Mouse (Mus musculus) thymus, adult 2 months (tissue): ENCODE data around the gene Osbpl8.

ENCODE experiments used
- CTCF ChIP-seq: fragments of 200-500 bp; IDR thresholded peaks from 2 replicates; pipeline ENCODE4 v1.5.1; 2012; ENCODE audit warnings: mild to moderate bottlenecking, control low read depth, low read length, moderate library complexity, borderline replicate concordance; ENCODE audit not compliant: control insufficient read depth, poor library complexity, insufficient read depth; ENCODE audit errors: extremely low read depth
- POLR2A ChIP-seq: fragments of 200-500 bp; IDR thresholded peaks from 2 replicates; pipeline ENCODE4 v1.6.1; 2012; ENCODE audit warnings: mild to moderate bottlenecking, low read length, control low read depth, moderate library complexity; ENCODE audit not compliant: control insufficient read depth, poor library complexity, insufficient read depth; ENCODE audit errors: extremely low read depth

DNA sequence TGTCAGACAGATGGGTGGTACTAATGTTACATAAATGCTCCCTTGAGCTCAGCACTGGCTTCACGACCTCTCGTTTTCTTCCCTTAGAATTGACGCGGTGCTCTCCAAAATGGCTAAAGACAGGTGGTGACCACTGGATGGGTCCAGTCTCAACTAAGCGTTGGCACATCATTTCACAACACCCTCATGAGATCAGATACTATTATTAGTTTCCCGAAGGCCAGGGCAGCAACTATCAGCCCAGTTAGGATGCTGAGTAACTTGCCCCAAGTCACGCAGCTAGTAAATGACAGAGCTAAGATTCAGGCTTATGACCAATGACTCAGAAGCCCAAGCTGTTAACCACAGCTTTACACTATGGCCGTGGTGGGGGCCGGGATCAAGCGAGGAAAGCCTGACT is 37.2 kb upstream of the Osbpl8 start:
- TF ChIP-seq CTCF (no peak), POLR2A (no peak)
